Mouse (Mus musculus): ENCODE data around the gene Igdcc4. TPM values are rescaled to one million over a fixed set of nuclear protein-coding genes. Genes with fewer than 3 reads are reported as not detected.

Gene Igdcc4
- polyA plus RNA-seq (2012; rRNA removed): 28.8 and 39.9 TPM in 2 replicates

GRCm38 (mm10) chr9:65100991-65101685, at the start of gene Igdcc4:
Gene Igdcc4 (plus strand): TSS chr9:65101486.

GRCm38 (mm10) chr9:65140936-65141305, 39.6 kb downstream of the Igdcc4 start, which contains the start of gene Igdcc3:
Gene Igdcc3 (plus strand): TSS chr9:65141189.

Other genes with a start within 250 kb of the Igdcc4 start
- 0.06 and 0.07 TPM in 2 replicates for gene Slc24a1, start 149.9 kb upstream of the Igdcc4 start, polyA plus RNA-seq (2012; rRNA removed)
- 34.6 and 36.3 TPM in 2 replicates for gene Ints14, start 140.6 kb upstream of the Igdcc4 start, polyA plus RNA-seq (2012; rRNA removed)
- 104 and 119 TPM in 2 replicates for gene Hacd3, start 79.8 kb upstream of the Igdcc4 start, polyA plus RNA-seq (2012; rRNA removed)
- gene Dpp8, start 69.1 kb upstream of the Igdcc4 start, polyA plus RNA-seq (2012; rRNA removed): 55.1 and 59.0 TPM in 2 replicates
- 14.3 and 17.3 TPM in 2 replicates for gene Igdcc3, start 39.7 kb downstream of the Igdcc4 start, polyA plus RNA-seq (2012; rRNA removed)
- gene Parp16, start 93.9 kb downstream of the Igdcc4 start, polyA plus RNA-seq (2012; rRNA removed): 4.9 and 6.8 TPM in 2 replicates
- gene Cilp, start 163.7 kb downstream of the Igdcc4 start, polyA plus RNA-seq (2012; rRNA removed): 0.23 and 0.93 TPM in 2 replicates
- gene Clpx, start 192.8 kb downstream of the Igdcc4 start, polyA plus RNA-seq (2012; rRNA removed): 21.0 and 21.8 TPM in 2 replicates
- gene Pdcd7, start 244.6 kb downstream of the Igdcc4 start, polyA plus RNA-seq (2012; rRNA removed): 15.6 and 16.1 TPM in 2 replicates

Data from central nervous system, embryonic 14 days (tissue).